Mouse (Mus musculus) ES-E14 (cell line): ENCODE data around the gene Bcl7a. TPM values are rescaled to one million over a fixed set of nuclear protein-coding genes. Genes with fewer than 3 reads are reported as not detected.

Source experiments
- DNase-seq: peaks from one replicate; pipeline ENCODE4 v3.0.0-alpha.2; 2013; ENCODE audit warnings: low read depth, low spot score
- H3K27ac ChIP-seq: 2 replicates; pipeline ENCODE4 v1.5.1; 2012; ENCODE audit warnings: low read depth, mild to moderate bottlenecking, low read length, moderate library complexity, mixed read lengths; ENCODE audit not compliant: poor library complexity, insufficient read depth, severe bottlenecking
- H3K36me3 ChIP-seq: 2 replicates; pipeline ENCODE4 v1.6.1; 2012; ENCODE audit warnings: mild to moderate bottlenecking, low read length, moderate library complexity, mixed read lengths; ENCODE audit not compliant: control insufficient read depth, poor library complexity, insufficient read depth, severe bottlenecking
- H3K4me1 ChIP-seq, 2 experiments: fragments of 150-350 bp in 1 of 2; sonication (generic) in 1 of 2; 2 replicates each; pipeline ENCODE4 v1.6.1; 2012; ENCODE audit warnings: low read length in 2 of 2, mild to moderate bottlenecking in 1 of 2, mixed read lengths in 1 of 2; ENCODE audit not compliant: control insufficient read depth in 2 of 2, insufficient read depth in 2 of 2, poor library complexity in 1 of 2
- H3K4me3 ChIP-seq, 2 experiments: fragments of 150-350 bp in 1 of 2; sonication (generic) in 1 of 2; 2 replicates each; pipeline ENCODE4 v1.5.1; 2012; ENCODE audit warnings: low read length in 2 of 2, low read depth in 1 of 2, mild to moderate bottlenecking in 1 of 2, mixed read lengths in 1 of 2; ENCODE audit not compliant: insufficient read depth in 1 of 2, poor library complexity in 1 of 2, severe bottlenecking in 1 of 2
- H3K9ac ChIP-seq: 2 replicates; pipeline ENCODE4 v1.6.1; 2012; ENCODE audit warnings: low read depth, mild to moderate bottlenecking, low read length, mixed read lengths; ENCODE audit not compliant: poor library complexity, insufficient read depth, severe bottlenecking
- H3K9me3 ChIP-seq: fragments of 150-350 bp; sonication (generic); 2 replicates; pipeline ENCODE4 v1.6.1; 2012; ENCODE audit warnings: low read depth, mild to moderate bottlenecking, low read length; ENCODE audit not compliant: control insufficient read depth, insufficient read depth
- CHD2 ChIP-seq: IDR thresholded peaks from 2 replicates; pipeline ENCODE4 v1.6.1; 2014; ENCODE audit warnings: mild to moderate bottlenecking, low read depth, low read length, inconsistent platforms
- HCFC1 ChIP-seq: IDR thresholded peaks from 2 replicates; pipeline ENCODE4 v1.6.1; 2012; ENCODE audit warnings: low read length, inconsistent platforms, borderline replicate concordance; ENCODE audit not compliant: insufficient read depth
- MAFK ChIP-seq: IDR thresholded peaks from 2 replicates; pipeline ENCODE4 v1.6.1; 2014; ENCODE audit warnings: mild to moderate bottlenecking, low read depth, low read length, inconsistent platforms; ENCODE audit not compliant: insufficient read depth
- ZC3H11A ChIP-seq: IDR thresholded peaks from 2 replicates; pipeline ENCODE4 v1.6.1; 2012; ENCODE audit warnings: low read depth, mild to moderate bottlenecking, inconsistent platforms, low read length, borderline replicate concordance
- ZNF384 ChIP-seq: IDR thresholded peaks from 2 replicates; pipeline ENCODE4 v1.6.1; 2012; ENCODE audit warnings: low read depth, low read length, inconsistent platforms
- in situ Hi-C, 2 experiments: fragments of 600-800 bp; cut with MboI; formaldehyde crosslinking; loops; one replicate each; pipeline ENCODE4 v1.15.1; 2025; ENCODE audit warnings: low sequenced_read_pairs in 2 of 2, inconsistent platforms in 1 of 2; ENCODE audit not compliant: unreplicated experiment in 2 of 2
- total RNA-seq: library from RNA; depleted of rRNA; stranded (reverse); fragments of 300-350 nt; gene quantifications from 2 replicates; pipeline ENCODE4 v1.2.3, GENCODE M21; 2012

Gene Bcl7a
- total RNA-seq, 1 experiment, result 8.0 TPM

GRCm38 (mm10) chr5:123390536-123391441, 47.2 kb downstream of the Bcl7a start:
- H3K27ac ChIP-seq, result no peak overlapping the region; the same call in 1 of the 2 replicates
- peak overlapping the region; percentile 49 to 62 for H3K4me3 ChIP-seq
- no peak overlapping the region; the same call in 1 of the 2 replicates for H3K9ac ChIP-seq
- TF ChIP-seq ZC3H11A, result no peak
- TF ChIP-seq MAFK, result no peak
- 0 out of 2 replicates have a peak, but pooled peaks have one; percentile 14 for TF ChIP-seq CHD2
- no peaks in the 10 kb centered on the region for H3K36me3 ChIP-seq
- no peaks in the 10 kb centered on the region for H3K9me3 ChIP-seq
- in situ Hi-C loops, result no loop called here
- H3K4me1 ChIP-seq, result peaks cover 7% of the 10 kb centered on the region in 2 experiments; a peak in 3 of 4 replicates
- no peak for DNase-seq

GRCm38 (mm10) chr5:123391442-123391809, 47.8 kb downstream of the Bcl7a start:
- Histone ChIP-seq H3K9ac (no peak overlapping the region; the same call in 1 of the 2 replicates), H3K36me3 (no peaks in the 10 kb centered on the region), H3K4me1 (peaks cover 7 to 10% of the 10 kb centered on the region in 2 experiments; a peak in 3 of 4 replicates), H3K27ac (no peak overlapping the region; the same call in 1 of the 2 replicates), H3K9me3 (no peaks in the 10 kb centered on the region), H3K4me3 (peak overlapping the region; percentile 49 to 62)
- no peak for DNase-seq
- no peak for TF ChIP-seq ZNF384
- TF ChIP-seq MAFK, result no peak
- no peak for TF ChIP-seq HCFC1
- peak; percentile 91 for TF ChIP-seq CHD2
- 0 out of 2 replicates have a peak, but pooled peaks have one; percentile 4 for TF ChIP-seq ZC3H11A
- in situ Hi-C loops, result no loop called here

GRCm38 (mm10) chr5:123393786-123394302, 50.2 kb downstream of the Bcl7a start:
- no peaks in the 10 kb centered on the region for H3K36me3 ChIP-seq
- H3K4me3 ChIP-seq, result peak overlapping the region; percentile 39 to 91
- H3K9me3 ChIP-seq, result no peaks in the 10 kb centered on the region
- no peak for TF ChIP-seq MAFK
- no peak for TF ChIP-seq ZC3H11A
- no peak for TF ChIP-seq ZNF384
- TF ChIP-seq CHD2, result no peak
- TF ChIP-seq HCFC1, result no peak
- H3K9ac ChIP-seq, result peak overlapping the region; percentile 29; the same call in 1 of the 2 replicates
- no peak for DNase-seq
- H3K27ac ChIP-seq, result peak overlapping the region; percentile 20; the same call in 1 of the 2 replicates
- in situ Hi-C loops, result no loop called here
- peaks cover 7 to 14% of the 10 kb centered on the region in 2 experiments; a peak in 3 of 4 replicates for H3K4me1 ChIP-seq

- in situ Hi-C loops, result no loop called here
- H3K27ac ChIP-seq, result peak within 1 kb of the TSS; percentile 20; the same call in 1 of the 2 replicates
- peaks cover 7 to 14% of the 10 kb centered on the region in 2 experiments; a peak in 3 of 4 replicates for H3K4me1 ChIP-seq
- H3K9me3 ChIP-seq, result no peaks in the 10 kb centered on the region
- H3K9ac ChIP-seq, result peak within 1 kb of the TSS; percentile 84
- peak within 1 kb of the TSS; percentile 91 to 93 for H3K4me3 ChIP-seq
- peak; percentile 92 for DNase-seq
- TF ChIP-seq MAFK (no peak), HCFC1 (no peak; the same call in 1 of the 2 replicates), ZC3H11A (no peak), ZNF384 (peak; percentile 97), CHD2 (no peak)
- H3K36me3 ChIP-seq, result no peaks in the 10 kb centered on the region
These were observed 50.8 kb downstream of the Bcl7a start, which contains the start of gene Mlxip for GRCm38 (mm10) chr5:123394303-123394956. Mlxip (plus strand) TSS chr5:123394798.
